In the genomic region with DNA sequence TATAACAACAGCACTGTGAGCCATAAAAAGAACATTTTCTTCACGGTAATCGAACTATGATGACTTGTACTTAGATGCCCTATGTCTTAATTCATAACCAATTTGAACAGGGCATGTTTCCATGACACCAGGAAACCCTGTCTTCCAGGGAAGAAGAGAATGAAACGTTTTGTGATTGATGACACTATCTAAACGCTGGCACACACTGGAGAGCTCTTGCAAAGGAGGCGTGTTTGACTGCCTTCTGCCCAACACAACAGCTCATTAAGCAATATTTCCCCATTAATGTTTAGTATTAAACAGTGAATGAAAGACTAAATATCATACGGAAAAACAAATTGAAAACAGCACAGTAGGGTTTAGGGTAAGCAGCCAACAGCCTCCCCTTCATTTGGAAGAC, we compare ENCODE assay signal across 23 mouse cellular contexts.
DNase-seq lines count a peak whose midpoint lies in the region; ATAC-seq and TF ChIP-seq lines count a peak whose summit lies in the region.
"Had no signal": no experiment of that assay in that cellular context is flagged by ENCODE, and none has a peak within 500 bp of the region (broad histone marks: within the 10 kb centered on the region; RNA-seq: fewer than 3 reads in every experiment).

No protein-coding gene starts in this region.

- ATAC-seq in lung, embryonic 14.5 days (ENCODE audit: insufficient read depth) = peak; percentile 29; the same call in 1 of the 2 replicates
- peak; percentile 68 for ATAC-seq in hindbrain, embryonic 12.5 days (ENCODE audit: low FRiP score)
- ATAC-seq in neural tube, embryonic 13.5 days (ENCODE audit: low read depth) = peak; percentile 72
- no peak for ATAC-seq in megakaryocyte, adult 5-6 weeks (ENCODE audit: poor library complexity, severe bottlenecking)
- ATAC-seq: intestine, embryonic 16.5 days; midbrain, embryonic 15.5 days; Patski had no signal

- TF ChIP-seq CTCF in lung, embryonic 14.5 days (IDR thresholded peaks at IDR 0.05; ENCODE audit: low read depth) = no peak

- no peak overlapping the region for H3K27ac ChIP-seq in lung, embryonic 14.5 days (ENCODE audit: low read depth)
- peak overlapping the region; percentile 24; the same call in 1 of the 2 replicates for H3K27ac ChIP-seq in hindbrain, embryonic 12.5 days
- H3K27ac ChIP-seq in neural tube, embryonic 13.5 days (replicated peaks) = no peak overlapping the region
- H3K27ac ChIP-seq: embryonic facial prominence, embryonic 12.5 days; heart, embryonic 15.5 days; kidney, embryonic 15.5 days; limb, embryonic 12.5 days; liver, embryonic 13.5 days; lung, embryonic 15.5 days; midbrain, embryonic 15.5 days had no signal

- DNase-seq in cerebellum, postnatal 10 days = peak; percentile 13 to 21
- no peak for DNase-seq in cerebellum, adult 8-10 months
- DNase-seq in lung, embryonic 14.5 days = peak; percentile 27
- DNase-seq in lung, postnatal 14 days = no peak
- DNase-seq in adrenal gland, postnatal 25 days = no peak
- DNase-seq: adrenal gland, postnatal 10 days; gastrocnemius, postnatal 10 days; heart, adult 18-20 months; heart, postnatal 4 days; liver, embryonic 13.5 days; thymus, postnatal 4 days had no signal

- no peaks in the 10 kb centered on the region for H3K9me3 ChIP-seq in lung, embryonic 14.5 days (ENCODE audit: low read depth, low read length)
- no peaks in the 10 kb centered on the region for H3K9me3 ChIP-seq in hindbrain, embryonic 12.5 days (replicated peaks)
- no peaks in the 10 kb centered on the region for H3K9me3 ChIP-seq in neural tube, embryonic 13.5 days
- H3K9me3 ChIP-seq: embryonic facial prominence, embryonic 12.5 days; heart, embryonic 15.5 days; kidney, embryonic 15.5 days; limb, embryonic 12.5 days; liver, embryonic 13.5 days; lung, embryonic 15.5 days; midbrain, embryonic 15.5 days had no signal

- no peaks in the 10 kb centered on the region for H3K36me3 ChIP-seq in lung, embryonic 14.5 days (ENCODE audit: insufficient read depth)
- H3K36me3 ChIP-seq in hindbrain, embryonic 12.5 days = no peaks in the 10 kb centered on the region
- H3K36me3 ChIP-seq in neural tube, embryonic 13.5 days = no peaks in the 10 kb centered on the region
- H3K36me3 ChIP-seq: embryonic facial prominence, embryonic 12.5 days; heart, embryonic 15.5 days; kidney, embryonic 15.5 days; limb, embryonic 12.5 days; liver, embryonic 13.5 days; lung, embryonic 15.5 days; midbrain, embryonic 15.5 days had no signal

- H3K27me3 ChIP-seq in lung, embryonic 14.5 days (ENCODE audit: insufficient read depth, low read length) = no peaks in the 10 kb centered on the region
- H3K27me3 ChIP-seq in hindbrain, embryonic 12.5 days = no peaks in the 10 kb centered on the region
- H3K27me3 ChIP-seq in neural tube, embryonic 13.5 days = no peaks in the 10 kb centered on the region
- H3K27me3 ChIP-seq: embryonic facial prominence, embryonic 12.5 days; heart, embryonic 15.5 days; kidney, embryonic 15.5 days; limb, embryonic 12.5 days; liver, embryonic 13.5 days; lung, embryonic 15.5 days; midbrain, embryonic 15.5 days had no signal

- no peak overlapping the region for H3K4me2 ChIP-seq in lung, embryonic 14.5 days
- H3K4me2 ChIP-seq in hindbrain, embryonic 12.5 days (replicated peaks) = no peak overlapping the region
- H3K4me2 ChIP-seq in neural tube, embryonic 13.5 days = no peak overlapping the region
- H3K4me2 ChIP-seq: embryonic facial prominence, embryonic 12.5 days; heart, embryonic 15.5 days; kidney, embryonic 15.5 days; limb, embryonic 12.5 days; liver, embryonic 13.5 days; lung, embryonic 15.5 days; midbrain, embryonic 15.5 days had no signal

- H3K9ac ChIP-seq in lung, embryonic 14.5 days = no peak overlapping the region
- H3K9ac ChIP-seq in hindbrain, embryonic 12.5 days = no peak overlapping the region
- H3K9ac ChIP-seq in neural tube, embryonic 13.5 days = no peak overlapping the region
- H3K9ac ChIP-seq: embryonic facial prominence, embryonic 12.5 days; heart, embryonic 15.5 days; kidney, embryonic 15.5 days; limb, embryonic 12.5 days; liver, embryonic 13.5 days; lung, embryonic 15.5 days; midbrain, embryonic 15.5 days had no signal

- no peak overlapping the region for H3K4me3 ChIP-seq in lung, embryonic 14.5 days (ENCODE audit: low read depth, low read length)
- no peak overlapping the region for H3K4me3 ChIP-seq in hindbrain, embryonic 12.5 days
- no peak overlapping the region for H3K4me3 ChIP-seq in neural tube, embryonic 13.5 days
- H3K4me3 ChIP-seq: embryonic facial prominence, embryonic 12.5 days; erythroblast, embryonic 14.5 days; heart, embryonic 15.5 days; kidney, embryonic 15.5 days; limb, embryonic 12.5 days; liver, embryonic 13.5 days; lung, embryonic 15.5 days; midbrain, embryonic 15.5 days had no signal

- H3K4me1 ChIP-seq in lung, embryonic 14.5 days (ENCODE audit: insufficient read depth) = no peaks in the 10 kb centered on the region; the same call in 1 of the 2 replicates
- peaks cover 2% of the 10 kb centered on the region; the same call in 1 of the 2 replicates for H3K4me1 ChIP-seq in hindbrain, embryonic 12.5 days
- H3K4me1 ChIP-seq in neural tube, embryonic 13.5 days (replicated peaks) = peaks cover 13% of the 10 kb centered on the region
- H3K4me1 ChIP-seq: embryonic facial prominence, embryonic 12.5 days; heart, embryonic 15.5 days; kidney, embryonic 15.5 days; limb, embryonic 12.5 days; liver, embryonic 13.5 days; midbrain, embryonic 15.5 days had no signal

- WGBS in lung, embryonic 14.5 days = 42% methylated on average over 6 of the region's 6 CpGs
- WGBS in hindbrain, embryonic 12.5 days = 48% methylated on average over 6 of the region's 6 CpGs
- WGBS in neural tube, embryonic 13.5 days = 32% methylated on average over 6 of the region's 6 CpGs

Comparison
In these comparisons a context has a peak if more than half of its experiments do, and no peak if none do; other contexts are left out.
1. DNase-seq: peak in cerebellum, postnatal 10 days (2 of 2) and lung, embryonic 14.5 days (single experiment); none in cerebellum, adult 8-10 months (single experiment), lung, postnatal 14 days (single experiment) and adrenal gland, postnatal 25 days (single experiment).